22 mouse cellular contexts compared by ENCODE assay signal in the genomic region with DNA sequence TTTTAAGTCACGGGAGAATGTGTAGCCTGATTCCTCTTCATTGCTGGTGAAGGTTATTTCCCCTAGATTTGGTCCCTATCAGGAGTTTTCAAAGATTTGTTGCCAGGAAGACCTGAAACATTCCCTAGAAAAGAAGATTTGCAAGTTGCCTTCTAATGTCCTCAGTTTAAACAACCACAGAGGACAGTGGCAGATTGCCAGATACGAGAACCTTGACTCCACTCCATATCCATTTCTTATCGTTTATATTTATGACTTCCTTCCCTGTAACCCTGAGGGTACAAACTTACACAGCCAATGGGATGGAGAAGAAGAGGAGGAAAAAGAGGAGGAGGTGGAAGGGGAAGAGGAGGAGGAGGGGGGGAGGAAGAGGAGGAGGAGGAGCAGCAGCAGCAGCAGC. TPM values are rescaled to one million over a fixed set of nuclear protein-coding genes. Genes with fewer than 3 reads are reported as not detected.
A peak's percentile ranks its signal among the peaks of the same experiment; 100 is the strongest.
DNase-seq lines count a peak whose midpoint lies in the region; ATAC-seq and TF ChIP-seq lines count a peak whose summit lies in the region.
"Had no signal": no experiment of that assay in that cellular context is flagged by ENCODE, and none has a peak within 500 bp of the region (broad histone marks: within the 10 kb centered on the region; RNA-seq: fewer than 3 reads in every experiment).

No protein-coding gene starts in this region.

- no peak for TF ChIP-seq POLR2A in kidney, adult 2 months (IDR thresholded peaks at IDR 0.05; ENCODE audit: low read depth, low read length)

- peak; percentile 1 for DNase-seq in kidney, adult 2 months
- no peak for DNase-seq in kidney, adult 18-20 months
- peak; percentile 44 for DNase-seq in lung, embryonic 14.5 days
- DNase-seq in lung, postnatal 0 days (ENCODE audit: low spot score) = no peak
- peak; percentile 73 for DNase-seq in adrenal gland, adult 8-10 months
- peak; percentile 68 to 77 for DNase-seq in adrenal gland, postnatal 36 days
- DNase-seq in embryo, embryonic 10 days (ENCODE audit: low spot score) = no peak
- DNase-seq in stomach, postnatal 0 days (ENCODE audit: low spot score) = no peak
- DNase-seq: B cell, adult 2 months; cerebellum, adult 18-20 months; cerebellum, adult 9-11 months; cerebellum, postnatal 36 days; forebrain, postnatal 0 days; gastrocnemius, postnatal 25 days; heart, adult 11 months; heart, postnatal 36 days had no signal

- WGBS in kidney, adult 2 months = 46% methylated on average over 3 of the region's 3 CpGs
- WGBS in lung, embryonic 14.5 days = 32% methylated on average over 3 of the region's 3 CpGs
- 41% methylated on average over 3 of the region's 3 CpGs for WGBS in lung, postnatal 0 days
- WGBS in stomach, postnatal 0 days = 49% methylated on average over 3 of the region's 3 CpGs

- H3K36me3 ChIP-seq in kidney, adult 2 months (ENCODE audit: control insufficient read depth, insufficient read depth, low read length) = no peaks in the 10 kb centered on the region
- no peaks in the 10 kb centered on the region for H3K36me3 ChIP-seq in lung, embryonic 14.5 days (ENCODE audit: insufficient read depth)
- no peaks in the 10 kb centered on the region for H3K36me3 ChIP-seq in lung, postnatal 0 days (ENCODE audit: insufficient read depth, low read length)
- H3K36me3 ChIP-seq in stomach, postnatal 0 days (ENCODE audit: control insufficient read depth, insufficient read depth, low read length) = no peaks in the 10 kb centered on the region
- H3K36me3 ChIP-seq: embryonic facial prominence, embryonic 10.5 days; G1E; heart, embryonic 13.5 days had no signal

- no peak overlapping the region for H3K4me3 ChIP-seq in kidney, adult 2 months (ENCODE audit: insufficient read depth, low read depth, low read length)
- H3K4me3 ChIP-seq in lung, embryonic 14.5 days (ENCODE audit: low read depth, low read length) = no peak overlapping the region
- no peak overlapping the region for H3K4me3 ChIP-seq in lung, postnatal 0 days (ENCODE audit: low read depth, low read length)
- H3K4me3 ChIP-seq in stomach, postnatal 0 days (ENCODE audit: low read depth, low read length) = no peak overlapping the region
- H3K4me3 ChIP-seq: embryonic facial prominence, embryonic 10.5 days; forebrain, embryonic 13.5 days; heart, embryonic 13.5 days had no signal

- H3K27ac ChIP-seq in kidney, adult 2 months (ENCODE audit: insufficient read depth, low read depth, low read length) = no peak overlapping the region
- H3K27ac ChIP-seq in lung, embryonic 14.5 days (ENCODE audit: low read depth) = no peak overlapping the region
- H3K27ac ChIP-seq in lung, postnatal 0 days (ENCODE audit: low read length) = no peak overlapping the region
- no peak overlapping the region for H3K27ac ChIP-seq in stomach, postnatal 0 days (replicated peaks)
- H3K27ac ChIP-seq: embryonic facial prominence, embryonic 10.5 days; forebrain, embryonic 13.5 days; heart, embryonic 13.5 days had no signal

- no peaks in the 10 kb centered on the region for H3K27me3 ChIP-seq in kidney, adult 2 months (replicated peaks; ENCODE audit: control insufficient read depth, insufficient read depth, low read length)
- H3K27me3 ChIP-seq in lung, embryonic 14.5 days (ENCODE audit: insufficient read depth, low read length) = peaks cover 24% of the 10 kb centered on the region
- H3K27me3 ChIP-seq in lung, postnatal 0 days (replicated peaks; ENCODE audit: insufficient read depth, low read length) = peaks cover 14% of the 10 kb centered on the region; the same call in 1 of the 2 replicates
- peaks cover 8% of the 10 kb centered on the region; the same call in 1 of the 2 replicates for H3K27me3 ChIP-seq in stomach, postnatal 0 days (ENCODE audit: control insufficient read depth, insufficient read depth, low read length)

- no peaks in the 10 kb centered on the region for H3K9me3 ChIP-seq in lung, embryonic 14.5 days (ENCODE audit: low read depth, low read length)
- H3K9me3 ChIP-seq in lung, postnatal 0 days (ENCODE audit: low read length) = no peaks in the 10 kb centered on the region
- H3K9me3 ChIP-seq in stomach, postnatal 0 days (ENCODE audit: control insufficient read depth, low read length) = no peaks in the 10 kb centered on the region
- H3K9me3 ChIP-seq: embryonic facial prominence, embryonic 10.5 days; forebrain, embryonic 13.5 days; heart, embryonic 13.5 days had no signal

- H3K4me2 ChIP-seq in lung, embryonic 14.5 days = no peak overlapping the region
- no peak overlapping the region for H3K4me2 ChIP-seq in lung, postnatal 0 days (replicated peaks; ENCODE audit: low read depth, low read length)
- no peak overlapping the region for H3K4me2 ChIP-seq in stomach, postnatal 0 days (replicated peaks; ENCODE audit: low read depth)
- H3K4me2 ChIP-seq: forebrain, embryonic 13.5 days; heart, embryonic 13.5 days had no signal

- no peak for TF ChIP-seq CTCF in kidney, adult 2 months (conservative IDR thresholded peaks at IDR 0.05; ENCODE audit: insufficient read depth, insufficient read length, low read depth, low read length)
- no peak for TF ChIP-seq CTCF in lung, embryonic 14.5 days (IDR thresholded peaks at IDR 0.05; ENCODE audit: low read depth)
- TF ChIP-seq CTCF in lung, postnatal 0 days (IDR thresholded peaks at IDR 0.05) = no peak
- no peak for TF ChIP-seq CTCF in stomach, postnatal 0 days (IDR thresholded peaks at IDR 0.05; ENCODE audit: low read depth)

- no peak for ATAC-seq in lung, embryonic 14.5 days (ENCODE audit: insufficient read depth)
- ATAC-seq in lung, postnatal 0 days = no peak
- ATAC-seq in stomach, postnatal 0 days (ENCODE audit: low FRiP score, low TSS enrichment) = no peak
- ATAC-seq: CD4-positive, CD25-positive, alpha-beta regulatory T cell, adult 4 months; forebrain, embryonic 13.5 days; forebrain, postnatal 0 days; hindbrain, embryonic 16.5 days had no signal

- TF ChIP-seq EP300 in lung, postnatal 0 days (IDR thresholded peaks at IDR 0.05) = no peak
- TF ChIP-seq EP300 in stomach, postnatal 0 days (optimal IDR thresholded peaks at IDR 0.05) = no peak

- H3K9ac ChIP-seq in lung, embryonic 14.5 days = no peak overlapping the region
- no peak overlapping the region for H3K9ac ChIP-seq in lung, postnatal 0 days (replicated peaks; ENCODE audit: low read depth)
- H3K9ac ChIP-seq in stomach, postnatal 0 days (ENCODE audit: low read length) = no peak overlapping the region
- H3K9ac ChIP-seq: forebrain, embryonic 13.5 days; forebrain, postnatal 0 days; heart, embryonic 13.5 days had no signal

- no peaks in the 10 kb centered on the region for H3K4me1 ChIP-seq in kidney, adult 2 months (ENCODE audit: control insufficient read depth, insufficient read depth, low read length)
- no peaks in the 10 kb centered on the region; the same call in 1 of the 2 replicates for H3K4me1 ChIP-seq in lung, embryonic 14.5 days (ENCODE audit: insufficient read depth)
- no peaks in the 10 kb centered on the region for H3K4me1 ChIP-seq in lung, postnatal 0 days (ENCODE audit: insufficient read depth, low read depth, low read length)
- H3K4me1 ChIP-seq in stomach, postnatal 0 days (replicated peaks; ENCODE audit: control insufficient read depth, insufficient read depth) = no peaks in the 10 kb centered on the region

RNA-seq across cellular contexts. Expression of gene Dlgap1, which starts 4.2 kb away (rescaled TPM):
- polyA plus RNA-seq in kidney, adult 2 months (2012; rRNA removed) = 0.55 and 1.5 TPM in 2 replicates
- 1.0 and 1.1 TPM in 2 replicates for polyA plus RNA-seq in lung, embryonic 14.5 days (2014; fragmentation: Nextera tagmentation; extraction: Ambion mirVana)
- 0.26 and 0.32 TPM in 2 replicates for polyA plus RNA-seq in lung, postnatal 0 days (2015; fragmentation: Nextera tagmentation; extraction: Ambion mirVana)
- 10 to 100 TPM; 39.0 to 64.4 (median 46.2) TPM for total RNA-seq in adrenal gland, adult 8-10 months (2022)
- 10 to 100 TPM; 37.2 to 54.1 TPM for total RNA-seq in adrenal gland, postnatal 36 days (2021)
- polyA plus RNA-seq in stomach, postnatal 0 days (2015; fragmentation: Nextera tagmentation; extraction: Ambion mirVana) = 1.6 and 2.1 TPM in 2 replicates
- polyA plus RNA-seq: G1E had no signal

Comparison
In these comparisons a context has a peak if more than half of its experiments do, and no peak if none do; other contexts are left out.
1. DNase-seq: peak in kidney, adult 2 months (single experiment), lung, embryonic 14.5 days (single experiment), adrenal gland, adult 8-10 months (single experiment) and adrenal gland, postnatal 36 days (2 of 2); none in kidney, adult 18-20 months (single experiment), lung, postnatal 0 days (single experiment), embryo, embryonic 10 days (single experiment) and stomach, postnatal 0 days (single experiment).